Mouse (Mus musculus): ENCODE results near the gene Nfatc4. TPM values are rescaled to one million over a fixed set of nuclear protein-coding genes. Genes with fewer than 3 reads are reported as not detected.

Nfatc4 gene
- total and polyA plus RNA-seq, 2 experiments from 2014 or later = 3.4 to 8.5 TPM

DNA sequence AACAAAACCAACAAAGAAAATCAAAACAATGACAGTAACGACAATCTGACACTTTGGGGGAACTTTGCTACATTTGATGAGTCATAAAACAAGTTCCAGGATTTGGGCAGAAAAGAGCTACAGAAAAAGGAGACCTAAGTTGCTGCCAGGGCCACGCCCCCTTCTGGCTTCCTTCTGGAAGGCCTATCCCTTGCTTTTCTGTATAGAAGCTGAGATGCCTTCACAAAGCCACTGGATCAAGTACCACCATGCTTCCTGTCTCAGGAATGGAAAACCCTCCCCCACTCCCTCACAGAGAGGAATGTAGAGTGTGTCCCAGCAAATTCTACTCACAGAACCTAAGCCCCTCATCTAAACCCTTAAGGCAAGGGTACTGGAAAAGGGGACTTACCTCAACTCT, 29.0 kb upstream of the Nfatc4 start:
- no peaks in the 10 kb centered on the region for H3K9me3 ChIP-seq (replicated peaks; ENCODE audit: control insufficient read depth, low read length)

DNA sequence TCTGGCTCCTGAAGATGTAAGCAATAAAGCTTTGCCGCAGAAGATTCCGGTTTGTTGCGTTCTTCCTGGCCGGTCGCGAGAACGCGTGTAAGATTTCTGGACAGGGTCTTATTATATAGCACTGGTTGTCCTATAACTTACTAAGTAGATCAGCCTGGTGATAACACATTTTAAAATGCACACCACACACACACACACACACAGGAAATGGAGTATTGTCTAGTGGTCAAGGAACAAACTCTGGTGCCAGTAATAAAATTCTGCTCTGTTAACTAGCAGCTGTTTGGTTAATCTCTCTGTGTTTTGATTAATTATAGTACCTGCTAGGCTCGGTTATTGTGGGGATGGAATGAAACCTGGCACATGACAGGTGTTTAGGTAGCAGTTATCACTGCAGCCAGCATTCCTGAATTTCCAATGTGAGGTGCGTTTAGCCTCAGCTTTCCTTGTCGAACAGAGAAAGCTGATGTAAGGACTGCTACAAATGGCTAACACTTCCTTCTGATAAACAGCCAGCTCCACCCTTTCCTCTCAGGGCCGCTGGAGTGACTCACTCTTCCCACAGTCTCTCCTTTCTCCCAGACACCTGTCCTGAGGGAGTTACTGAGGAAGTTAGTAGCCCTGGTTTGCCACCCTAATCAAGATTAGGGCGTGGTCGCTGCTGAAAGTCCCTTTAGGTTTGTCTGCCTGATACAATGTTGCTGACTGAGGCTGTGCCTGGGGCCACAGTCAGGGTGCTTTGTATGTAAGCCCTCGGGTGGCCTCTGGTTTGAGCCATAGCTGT, 27.4 kb upstream of the Nfatc4 start:
- peak overlapping the region; percentile 65 for H3K27ac ChIP-seq (ENCODE audit: low read depth)
- ATAC-seq (ENCODE audit: insufficient read depth, low read depth) = peak; percentile 76
- H3K4me2 ChIP-seq (ENCODE audit: low read depth, low read length) = no peak overlapping the region
- H3K9ac ChIP-seq (replicated peaks; ENCODE audit: low read depth, low read length) = no peak overlapping the region
- H3K9me3 ChIP-seq (replicated peaks; ENCODE audit: control insufficient read depth, low read length) = no peaks in the 10 kb centered on the region
- 60% methylated on average over 15 of the region's 15 CpGs for WGBS
- no peaks in the 10 kb centered on the region for H3K36me3 ChIP-seq (replicated peaks; ENCODE audit: control insufficient read depth, insufficient read depth, low read length)
- H3K4me3 ChIP-seq (ENCODE audit: low read depth, low read length) = no peak overlapping the region
- TF ChIP-seq CTCF (IDR thresholded peaks at IDR 0.05; ENCODE audit: low read depth) (no peak), EP300 (IDR thresholded peaks at IDR 0.05; ENCODE audit: low read depth) (peak; percentile 64; the same call in 1 of the 2 replicates)
- H3K4me1 ChIP-seq (ENCODE audit: control insufficient read depth, insufficient read depth) = 0 out of 2 replicates have a peak, but pooled peaks cover 2% of the 10 kb centered on the region
- no peaks in the 10 kb centered on the region for H3K27me3 ChIP-seq (ENCODE audit: control insufficient read depth, insufficient read depth, low read length)
- DNase-seq (ENCODE audit: low spot score) = peak; percentile 76

More for the DNA sequence above, 29.0 kb upstream of the Nfatc4 start:
- Histone ChIP-seq H3K4me2 (ENCODE audit: low read depth, low read length) (no peak overlapping the region), H3K36me3 (replicated peaks; ENCODE audit: control insufficient read depth, insufficient read depth, low read length) (no peaks in the 10 kb centered on the region), H3K27me3 (ENCODE audit: control insufficient read depth, insufficient read depth, low read length) (peaks cover 5% of the 10 kb centered on the region; the same call in 1 of the 2 replicates), H3K27ac (ENCODE audit: low read depth) (no peak overlapping the region), H3K4me1 (ENCODE audit: control insufficient read depth, insufficient read depth) (0 out of 2 replicates have a peak, but pooled peaks cover 3% of the 10 kb centered on the region), H3K4me3 (ENCODE audit: low read depth, low read length) (no peak overlapping the region), H3K9ac (replicated peaks; ENCODE audit: low read depth, low read length) (no peak overlapping the region)
- WGBS = 52% methylated on average over 2 of the region's 2 CpGs
- ATAC-seq (ENCODE audit: insufficient read depth, low read depth) (no peak), DNase-seq (ENCODE audit: low spot score) (no peak)
- TF ChIP-seq EP300 (IDR thresholded peaks at IDR 0.05; ENCODE audit: low read depth) = no peak
- no peak for TF ChIP-seq CTCF (IDR thresholded peaks at IDR 0.05; ENCODE audit: low read depth)

DNA sequence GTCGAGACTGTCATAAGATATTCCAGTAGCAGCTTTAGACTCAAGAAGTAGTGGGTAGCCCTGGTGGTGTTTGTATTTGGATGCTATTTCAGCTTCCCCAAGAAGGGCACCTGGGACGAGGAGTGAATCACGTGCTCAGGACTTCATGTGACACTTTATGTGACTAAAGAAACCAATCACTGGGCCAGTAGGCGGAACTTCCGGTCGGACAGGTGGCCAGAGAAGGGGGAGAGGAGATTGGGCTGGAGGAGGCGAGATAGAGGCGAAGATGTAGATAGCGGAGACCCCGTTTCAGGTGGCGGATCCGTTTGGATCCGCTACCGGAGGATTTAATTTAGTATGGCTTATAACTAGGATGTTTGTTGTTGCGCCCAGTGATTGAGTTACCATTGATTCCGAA, 8.1 kb upstream of the Nfatc4 start:
- Histone ChIP-seq H3K36me3 (replicated peaks; ENCODE audit: control insufficient read depth, insufficient read depth, low read length) (no peaks in the 10 kb centered on the region), H3K4me3 (ENCODE audit: low read depth, low read length) (peak overlapping the region; percentile 49), H3K27me3 (ENCODE audit: control insufficient read depth, insufficient read depth, low read length) (no peaks in the 10 kb centered on the region), H3K9ac (replicated peaks; ENCODE audit: low read depth, low read length) (peak overlapping the region; percentile 26; the same call in 1 of the 2 replicates), H3K9me3 (replicated peaks; ENCODE audit: control insufficient read depth, low read length) (no peaks in the 10 kb centered on the region), H3K27ac (ENCODE audit: low read depth) (0 out of 2 replicates have a peak overlapping the region, but pooled peaks have one; percentile 40), H3K4me2 (ENCODE audit: low read depth, low read length) (peak overlapping the region; percentile 68), H3K4me1 (ENCODE audit: control insufficient read depth, insufficient read depth) (peaks cover 3% of the 10 kb centered on the region; the same call in 1 of the 2 replicates)
- no peak for TF ChIP-seq EP300 (IDR thresholded peaks at IDR 0.05; ENCODE audit: low read depth)
- no peak for TF ChIP-seq CTCF (IDR thresholded peaks at IDR 0.05; ENCODE audit: low read depth)
- ATAC-seq (ENCODE audit: insufficient read depth, low read depth) (peak; percentile 67; the same call in 1 of the 2 replicates), DNase-seq (ENCODE audit: low spot score) (peak; percentile 56)
- 31% methylated on average over 16 of the region's 16 CpGs for WGBS

DNA sequence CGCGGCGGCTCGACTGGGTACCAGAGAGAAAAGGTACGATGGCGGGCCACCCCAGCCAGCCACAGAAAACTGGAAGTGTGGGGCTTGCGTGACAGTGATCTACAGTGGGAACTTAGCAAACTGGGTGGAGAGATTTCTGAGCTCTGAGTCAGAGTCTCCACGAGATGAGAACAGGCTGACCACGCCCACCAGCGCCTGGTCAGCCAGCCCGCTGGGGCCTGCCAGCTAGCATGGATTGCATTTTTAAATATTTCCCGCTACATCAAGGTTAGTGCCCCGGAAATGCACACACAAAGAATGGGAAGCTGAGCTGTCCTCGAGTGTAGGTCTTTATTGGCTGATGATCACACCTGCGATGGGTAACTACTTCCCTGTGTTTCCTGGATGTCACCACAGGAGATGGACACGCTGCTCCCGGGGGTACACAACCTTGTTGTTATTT, 7.6 kb upstream of the Nfatc4 start:
- Histone ChIP-seq H3K4me1 (ENCODE audit: control insufficient read depth, insufficient read depth) (peaks cover 3% of the 10 kb centered on the region; the same call in 1 of the 2 replicates), H3K4me2 (ENCODE audit: low read depth, low read length) (peak overlapping the region; percentile 68), H3K9me3 (replicated peaks; ENCODE audit: control insufficient read depth, low read length) (no peaks in the 10 kb centered on the region), H3K36me3 (replicated peaks; ENCODE audit: control insufficient read depth, insufficient read depth, low read length) (no peaks in the 10 kb centered on the region), H3K4me3 (ENCODE audit: low read depth, low read length) (peak overlapping the region; percentile 49), H3K9ac (replicated peaks; ENCODE audit: low read depth, low read length) (peak overlapping the region; percentile 26; the same call in 1 of the 2 replicates), H3K27ac (ENCODE audit: low read depth) (0 out of 2 replicates have a peak overlapping the region, but pooled peaks have one; percentile 40), H3K27me3 (ENCODE audit: control insufficient read depth, insufficient read depth, low read length) (no peaks in the 10 kb centered on the region)
- peak; percentile 54 for DNase-seq (ENCODE audit: low spot score)
- WGBS = 17% methylated on average over 17 of the region's 17 CpGs
- peak; percentile 76 for ATAC-seq (ENCODE audit: insufficient read depth, low read depth)
- TF ChIP-seq EP300 (IDR thresholded peaks at IDR 0.05; ENCODE audit: low read depth) (no peak), CTCF (IDR thresholded peaks at IDR 0.05; ENCODE audit: low read depth) (no peak)

DNA sequence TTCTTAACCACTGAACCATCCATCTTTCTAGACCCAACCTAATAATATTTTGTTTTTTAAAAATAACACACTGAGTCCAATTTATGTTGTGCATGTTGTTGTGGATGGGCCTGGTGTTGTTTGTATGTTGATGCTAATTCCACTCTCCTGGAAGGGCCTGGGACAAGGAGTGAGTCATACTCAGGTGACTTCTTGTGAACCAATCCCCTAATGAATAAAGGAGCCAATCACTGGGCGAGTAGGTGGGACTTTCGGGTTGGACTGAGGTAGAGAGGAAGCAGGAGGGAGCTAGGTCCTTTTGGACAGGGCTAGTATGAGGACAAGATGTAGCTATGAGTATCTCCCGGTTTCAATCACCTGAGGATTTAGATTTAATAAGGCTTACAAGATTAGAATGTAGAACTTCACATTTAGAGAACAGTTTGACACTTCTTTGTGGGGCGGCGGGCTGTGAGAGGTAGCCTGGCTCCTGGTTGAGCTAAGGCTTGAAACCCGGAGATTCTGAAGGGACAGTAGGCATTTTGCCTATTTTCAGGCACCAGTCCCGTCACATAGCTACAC, 3.0 kb upstream of the Nfatc4 start:
- DNase-seq (ENCODE audit: low spot score) (no peak), ATAC-seq (ENCODE audit: insufficient read depth, low read depth) (no peak)
- no peaks in the 10 kb centered on the region for H3K9me3 ChIP-seq (replicated peaks; ENCODE audit: control insufficient read depth, low read length)
- no peaks in the 10 kb centered on the region for H3K36me3 ChIP-seq (replicated peaks; ENCODE audit: control insufficient read depth, insufficient read depth, low read length)
- no peak overlapping the region for H3K4me3 ChIP-seq (ENCODE audit: low read depth, low read length)
- TF ChIP-seq EP300 (IDR thresholded peaks at IDR 0.05; ENCODE audit: low read depth) (no peak), CTCF (IDR thresholded peaks at IDR 0.05; ENCODE audit: low read depth) (no peak)
- peaks cover 12% of the 10 kb centered on the region for H3K4me1 ChIP-seq (ENCODE audit: control insufficient read depth, insufficient read depth)
- no peak overlapping the region for H3K4me2 ChIP-seq (ENCODE audit: low read depth, low read length)
- H3K9ac ChIP-seq (replicated peaks; ENCODE audit: low read depth, low read length) = no peak overlapping the region
- 75% methylated on average over 7 of the region's 7 CpGs for WGBS
- H3K27me3 ChIP-seq (ENCODE audit: control insufficient read depth, insufficient read depth, low read length) = peaks cover 4% of the 10 kb centered on the region; the same call in 1 of the 2 replicates
- no peak overlapping the region for H3K27ac ChIP-seq (ENCODE audit: low read depth)

Measured in heart, postnatal 0 days (tissue).